ENCODE assay signal across 13 mouse cellular contexts in genomic region chr1:155493799-155494198, GRCm38 (mm10).
"Had no signal": no experiment of that assay in that cellular context is flagged by ENCODE, and none has a peak within 500 bp of the region (broad histone marks: within the 10 kb centered on the region; RNA-seq: fewer than 3 reads in every experiment).

No protein-coding gene starts in this region.

- H3K4me3 ChIP-seq: limb, embryonic 15.5 days; liver, embryonic 12.5 days; midbrain, embryonic 10.5 days; neural tube, embryonic 12.5 days had no signal

- H3K36me3 ChIP-seq: limb, embryonic 15.5 days; liver, embryonic 12.5 days; midbrain, embryonic 10.5 days; neural tube, embryonic 12.5 days had no signal

- H3K9me3 ChIP-seq: limb, embryonic 15.5 days; liver, embryonic 12.5 days; midbrain, embryonic 10.5 days; neural tube, embryonic 12.5 days had no signal

- H3K9ac ChIP-seq: limb, embryonic 15.5 days; liver, embryonic 12.5 days; lung, embryonic 14.5 days; neural tube, embryonic 12.5 days had no signal

- ATAC-seq: liver, embryonic 12.5 days had no signal

- H3K27ac ChIP-seq: kidney, postnatal 0 days; limb, embryonic 15.5 days; liver, embryonic 12.5 days; midbrain, embryonic 10.5 days; neural tube, embryonic 12.5 days had no signal

- H3K4me2 ChIP-seq: limb, embryonic 15.5 days; liver, embryonic 12.5 days; lung, embryonic 14.5 days; neural tube, embryonic 12.5 days had no signal

- H3K27me3 ChIP-seq: limb, embryonic 15.5 days; neural tube, embryonic 12.5 days had no signal

- H3K4me1 ChIP-seq: liver, embryonic 12.5 days had no signal

- DNase-seq: kidney, adult 9 months; kidney, postnatal 36 days; lung, embryonic 14.5 days; lung, postnatal 10 days; lung, postnatal 4 days; midbrain, embryonic 14.5 days; right cerebral cortex, postnatal 25 days; thymus, postnatal 4 days had no signal
